ENCODE assay signal across 20 mouse cellular contexts in the genomic region with DNA sequence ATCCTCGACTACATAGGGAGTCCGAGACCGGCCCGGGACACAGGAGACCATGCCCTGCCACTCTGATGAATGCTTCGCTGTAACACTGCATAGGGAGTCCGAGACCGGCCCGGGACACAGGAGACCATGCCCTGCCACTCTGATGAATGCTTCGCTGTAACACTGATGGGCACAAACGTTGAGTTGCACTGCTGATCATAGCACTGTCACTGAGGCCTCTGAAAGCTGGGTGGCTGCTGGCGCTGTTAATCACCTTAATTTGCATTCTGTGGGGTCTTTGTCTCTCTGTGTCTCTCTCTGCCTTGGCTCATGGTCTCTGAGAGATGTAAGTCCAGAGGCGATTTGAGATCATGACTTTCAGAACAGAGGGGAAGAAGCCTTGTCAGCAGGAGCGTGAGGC.
A peak's percentile ranks its signal among the peaks of the same experiment; 100 is the strongest.
DNase-seq lines count a peak whose midpoint lies in the region; ATAC-seq lines count a peak whose summit lies in the region.
"Had no signal": no experiment of that assay in that cellular context is flagged by ENCODE, and none has a peak within 500 bp of the region (broad histone marks: within the 10 kb centered on the region; RNA-seq: fewer than 3 reads in every experiment).

No protein-coding gene starts in this region.

- WGBS in hindbrain, embryonic 14.5 days = 61% methylated on average over 12 of the region's 13 CpGs
- 75% methylated on average over 12 of the region's 13 CpGs for WGBS in hindbrain, embryonic 10.5 days
- WGBS in kidney, embryonic 16.5 days = 58% methylated on average over 12 of the region's 13 CpGs
- WGBS in midbrain, embryonic 12.5 days = 70% methylated on average over 12 of the region's 13 CpGs
- 74% methylated on average over 13 of the region's 13 CpGs for WGBS in midbrain, embryonic 16.5 days

- H3K4me1 ChIP-seq in hindbrain, embryonic 14.5 days (replicated peaks; ENCODE audit: control insufficient read depth, insufficient read depth, low read length) = no peaks in the 10 kb centered on the region
- H3K4me1 ChIP-seq in hindbrain, embryonic 10.5 days (replicated peaks) = peaks cover 7% of the 10 kb centered on the region; the same call in 1 of the 2 replicates
- H3K4me1 ChIP-seq in kidney, embryonic 16.5 days (ENCODE audit: insufficient read depth, low read length) = peaks cover 6% of the 10 kb centered on the region; the same call in 1 of the 2 replicates
- H3K4me1 ChIP-seq in midbrain, embryonic 12.5 days = peaks cover 8% of the 10 kb centered on the region
- H3K4me1 ChIP-seq in midbrain, embryonic 16.5 days (ENCODE audit: control insufficient read depth, insufficient read depth, low read length) = no peaks in the 10 kb centered on the region
- H3K4me1 ChIP-seq: heart, embryonic 10.5 days; neural tube, embryonic 15.5 days; stomach, embryonic 15.5 days had no signal

- no peak overlapping the region for H3K4me2 ChIP-seq in hindbrain, embryonic 14.5 days (replicated peaks)
- H3K4me2 ChIP-seq in kidney, embryonic 16.5 days (replicated peaks; ENCODE audit: low read depth, low read length) = no peak overlapping the region
- H3K4me2 ChIP-seq in midbrain, embryonic 12.5 days (replicated peaks) = no peak overlapping the region
- H3K4me2 ChIP-seq in midbrain, embryonic 16.5 days (ENCODE audit: low read length) = no peak overlapping the region
- H3K4me2 ChIP-seq: neural tube, embryonic 15.5 days; stomach, embryonic 15.5 days had no signal

- H3K9me3 ChIP-seq in hindbrain, embryonic 14.5 days (ENCODE audit: control insufficient read depth, low read length) = no peaks in the 10 kb centered on the region
- no peaks in the 10 kb centered on the region for H3K9me3 ChIP-seq in hindbrain, embryonic 10.5 days
- H3K9me3 ChIP-seq in kidney, embryonic 16.5 days (ENCODE audit: low read length) = no peaks in the 10 kb centered on the region
- no peaks in the 10 kb centered on the region for H3K9me3 ChIP-seq in midbrain, embryonic 12.5 days
- H3K9me3 ChIP-seq in midbrain, embryonic 16.5 days (replicated peaks; ENCODE audit: control insufficient read depth, low read length, poor library complexity, severe bottlenecking) = no peaks in the 10 kb centered on the region
- H3K9me3 ChIP-seq: forebrain, embryonic 10.5 days; heart, embryonic 10.5 days; limb, embryonic 10.5 days; neural tube, embryonic 15.5 days; stomach, embryonic 15.5 days had no signal

- H3K27me3 ChIP-seq in hindbrain, embryonic 14.5 days (ENCODE audit: control insufficient read depth, insufficient read depth, low read length) = no peaks in the 10 kb centered on the region
- no peaks in the 10 kb centered on the region for H3K27me3 ChIP-seq in hindbrain, embryonic 10.5 days (ENCODE audit: insufficient read depth, poor library complexity, severe bottlenecking)
- no peaks in the 10 kb centered on the region for H3K27me3 ChIP-seq in kidney, embryonic 16.5 days (ENCODE audit: insufficient read depth, low read length)
- H3K27me3 ChIP-seq in midbrain, embryonic 12.5 days = no peaks in the 10 kb centered on the region
- no peaks in the 10 kb centered on the region for H3K27me3 ChIP-seq in midbrain, embryonic 16.5 days (ENCODE audit: control insufficient read depth, insufficient read depth, low read depth, low read length)
- H3K27me3 ChIP-seq: neural tube, embryonic 15.5 days; stomach, embryonic 15.5 days had no signal

- H3K27ac ChIP-seq in hindbrain, embryonic 14.5 days = no peak overlapping the region
- H3K27ac ChIP-seq in hindbrain, embryonic 10.5 days = no peak overlapping the region
- H3K27ac ChIP-seq in kidney, embryonic 16.5 days (ENCODE audit: low read length) = no peak overlapping the region
- H3K27ac ChIP-seq in midbrain, embryonic 12.5 days (replicated peaks) = no peak overlapping the region
- no peak overlapping the region for H3K27ac ChIP-seq in midbrain, embryonic 16.5 days (ENCODE audit: low read length)
- H3K27ac ChIP-seq: forebrain, embryonic 10.5 days; heart, embryonic 10.5 days; limb, embryonic 10.5 days; neural tube, embryonic 15.5 days; stomach, embryonic 15.5 days had no signal

- no peaks in the 10 kb centered on the region for H3K36me3 ChIP-seq in hindbrain, embryonic 14.5 days (replicated peaks; ENCODE audit: control insufficient read depth, insufficient read depth)
- H3K36me3 ChIP-seq in hindbrain, embryonic 10.5 days = no peaks in the 10 kb centered on the region
- no peaks in the 10 kb centered on the region for H3K36me3 ChIP-seq in kidney, embryonic 16.5 days (ENCODE audit: insufficient read depth, low read length)
- no peaks in the 10 kb centered on the region for H3K36me3 ChIP-seq in midbrain, embryonic 12.5 days
- H3K36me3 ChIP-seq in midbrain, embryonic 16.5 days (ENCODE audit: control insufficient read depth, insufficient read depth, low read length) = no peaks in the 10 kb centered on the region
- H3K36me3 ChIP-seq: forebrain, embryonic 10.5 days; heart, embryonic 10.5 days; limb, embryonic 10.5 days; neural tube, embryonic 15.5 days; stomach, embryonic 15.5 days had no signal

- H3K4me3 ChIP-seq in hindbrain, embryonic 14.5 days (replicated peaks; ENCODE audit: low read length) = no peak overlapping the region
- H3K4me3 ChIP-seq in hindbrain, embryonic 10.5 days = no peak overlapping the region
- H3K4me3 ChIP-seq in kidney, embryonic 16.5 days (ENCODE audit: low read length) = no peak overlapping the region
- H3K4me3 ChIP-seq in midbrain, embryonic 12.5 days = no peak overlapping the region
- H3K4me3 ChIP-seq in midbrain, embryonic 16.5 days (ENCODE audit: low read depth, low read length) = no peak overlapping the region
- H3K4me3 ChIP-seq: forebrain, embryonic 10.5 days; heart, embryonic 10.5 days; limb, embryonic 10.5 days; myocyte; neural tube, embryonic 15.5 days; stomach, embryonic 15.5 days had no signal

- DNase-seq in hindbrain, embryonic 14.5 days (ENCODE audit: low spot score) = no peak
- DNase-seq in hindbrain, embryonic 10.5 days (ENCODE audit: low spot score) = no peak
- DNase-seq in kidney, adult 11 months = no peak
- DNase-seq in kidney, postnatal 36 days = peak; percentile 23 to 36
- DNase-seq in liver = no peak
- DNase-seq: adrenal gland, adult 2 months; cerebellum, adult 11-12 months; heart, postnatal 4 days; lung, postnatal 4 days; midbrain, embryonic 14.5 days had no signal

- ATAC-seq in hindbrain, embryonic 14.5 days (ENCODE audit: low FRiP score) = peak; percentile 24; the same call in 1 of the 2 replicates
- 0 out of 2 replicates have a peak, but pooled peaks have one; percentile 17 for ATAC-seq in kidney, embryonic 16.5 days (ENCODE audit: low FRiP score, low TSS enrichment)
- ATAC-seq in midbrain, embryonic 12.5 days (ENCODE audit: low FRiP score, low read depth) = peak; percentile 14; the same call in 1 of the 2 replicates
- no peak for ATAC-seq in midbrain, embryonic 16.5 days
- ATAC-seq: inflammation-experienced regulatory T-cells, adult 6 months had no signal

- no peak overlapping the region for H3K9ac ChIP-seq in hindbrain, embryonic 14.5 days
- H3K9ac ChIP-seq in kidney, embryonic 16.5 days (replicated peaks; ENCODE audit: low read length) = no peak overlapping the region
- H3K9ac ChIP-seq in midbrain, embryonic 12.5 days (replicated peaks) = no peak overlapping the region
- no peak overlapping the region for H3K9ac ChIP-seq in midbrain, embryonic 16.5 days (ENCODE audit: low read depth, low read length)
- H3K9ac ChIP-seq: neural tube, embryonic 15.5 days; stomach, embryonic 15.5 days had no signal

Comparison
In these comparisons a context has a peak if more than half of its experiments do, and no peak if none do; other contexts are left out.
1. DNase-seq: peak in kidney, postnatal 36 days (2 of 2); none in hindbrain, embryonic 14.5 days (single experiment), hindbrain, embryonic 10.5 days (single experiment), kidney, adult 11 months (single experiment) and liver (single experiment).